Mouse (Mus musculus): ENCODE data around the gene Pqlc2. TPM values are rescaled to one million over a fixed set of nuclear protein-coding genes. Genes with fewer than 3 reads are reported as not detected.
A peak's percentile ranks its signal among the peaks of the same experiment; 100 is the strongest.

The Pqlc2 gene
- total RNA-seq, 2 experiments from 2014 or later, result 11.1 to 13.4 TPM

DNA sequence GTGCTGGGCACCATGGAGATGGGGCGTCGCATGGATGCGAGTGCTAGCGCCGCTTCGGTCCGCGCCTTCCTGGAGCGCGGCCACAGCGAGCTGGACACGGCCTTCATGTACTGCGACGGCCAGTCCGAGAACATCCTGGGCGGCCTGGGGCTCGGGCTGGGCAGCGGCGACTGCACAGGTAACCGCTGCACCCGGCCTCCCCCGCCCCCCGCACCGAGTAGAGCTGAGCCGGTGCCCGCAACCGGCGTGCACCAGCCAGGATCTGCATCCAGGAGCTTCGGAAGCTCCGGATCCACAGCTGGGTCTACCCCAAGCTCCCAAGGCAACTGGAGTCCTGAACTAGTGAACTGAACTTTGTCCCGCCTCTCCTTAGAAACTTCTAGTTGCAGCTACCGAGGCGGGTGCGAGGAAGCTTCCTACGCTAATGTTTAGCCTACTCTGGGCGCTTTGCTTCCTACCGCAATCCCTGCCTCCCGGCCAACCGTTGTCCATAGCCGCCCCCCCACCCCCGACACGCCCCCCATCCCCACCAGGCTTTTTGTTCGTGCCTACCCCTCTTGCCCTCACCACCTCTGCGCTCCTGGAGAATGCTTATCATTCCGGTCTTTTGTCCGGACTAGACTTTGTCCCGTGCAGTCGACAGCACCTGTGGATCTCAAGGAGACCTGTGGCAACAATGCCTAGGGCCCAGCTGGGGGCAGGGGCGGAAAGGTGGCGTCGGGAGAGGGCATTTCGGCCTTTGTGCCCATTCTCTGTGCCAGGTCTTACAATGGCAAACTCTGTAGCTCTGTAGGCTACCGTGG, 592 bp upstream of the Pqlc2 start:
- intact Hi-C loops (cut with DNase I), result loop anchor here (2.0 kb wide), 1 partner anchor 42 kb away; the partner anchor contains the start of genes Emc1, Mrto4 and Ubr4
- no peak for DNase-seq (ENCODE audit: low spot score in 2 of 2)

DNA sequence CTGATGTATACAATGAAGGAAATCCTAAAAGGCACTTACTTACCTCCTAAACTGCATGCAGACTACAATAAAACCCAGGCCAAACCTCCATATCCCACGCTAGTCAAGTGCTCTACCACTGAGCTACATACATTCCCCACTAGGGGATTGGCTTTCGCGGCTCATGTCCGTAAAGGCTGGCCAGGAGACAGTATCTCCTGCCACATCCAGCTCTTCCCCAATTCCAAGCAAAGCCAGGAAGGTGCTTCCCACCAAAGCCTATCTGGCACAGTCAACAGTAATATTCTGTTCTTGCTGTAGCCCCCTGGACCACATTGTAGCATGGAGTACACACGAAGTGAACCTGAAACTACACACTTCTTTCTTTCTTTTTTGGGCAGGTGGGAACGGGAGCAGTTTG, 857 bp downstream of the Pqlc2 start:
- intact Hi-C loops (cut with DNase I), result loop anchor here (2.0 kb wide), 1 partner anchor 43 kb away; the partner anchor contains the start of genes Emc1, Mrto4 and Ubr4
- no peak for DNase-seq (ENCODE audit: low spot score in 2 of 2)

- DNase-seq (ENCODE audit: low spot score in 2 of 2), result no peak
- intact Hi-C loops (cut with DNase I), result no loop called here
Observed at GRCm38 (mm10) chr4:139307916-139308315, 2.6 kb downstream of the Pqlc2 start.

DNA sequence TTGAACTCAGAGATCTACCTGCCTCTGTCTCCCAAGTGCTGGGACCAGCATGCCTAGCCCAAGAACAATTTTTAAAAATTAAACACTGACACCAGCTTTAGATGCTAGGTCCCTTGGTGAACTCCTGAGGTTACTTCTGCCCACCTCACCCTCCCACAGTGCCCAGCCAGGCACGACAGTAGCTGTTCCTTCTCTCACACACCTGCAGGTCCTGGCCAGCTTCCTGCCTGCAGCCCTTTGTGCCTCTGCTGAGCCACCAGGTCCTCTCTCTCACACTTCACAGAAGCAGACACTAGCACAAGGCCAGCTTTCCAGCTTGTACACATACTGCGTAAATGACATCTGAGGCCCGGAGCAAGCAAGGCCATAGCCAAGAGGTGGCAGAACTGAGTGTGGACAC, 5.0 kb downstream of the Pqlc2 start:
- intact Hi-C loops (cut with DNase I), result no loop called here
- DNase-seq (ENCODE audit: low spot score in 2 of 2), result no peak

DNA sequence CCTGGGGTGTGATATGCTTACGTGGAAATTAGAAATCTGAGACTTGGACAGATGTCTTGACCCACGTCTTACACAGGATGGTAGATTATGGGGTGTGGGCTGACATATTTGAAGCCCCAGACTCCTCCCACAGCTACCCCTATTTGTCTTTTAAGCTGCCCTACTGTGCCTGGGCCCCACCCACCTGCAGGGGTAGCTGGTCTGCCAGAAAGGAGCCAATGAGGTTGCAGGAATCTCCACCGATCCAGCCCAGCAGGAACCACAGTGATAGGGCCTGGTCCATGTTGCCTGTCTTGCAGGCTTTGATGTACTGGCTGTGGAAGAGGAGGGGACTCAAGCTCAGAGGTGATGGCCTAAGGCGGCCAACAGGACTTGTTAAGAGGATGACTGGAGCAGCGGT, 8.3 kb downstream of the Pqlc2 start:
- no peak for DNase-seq (ENCODE audit: low spot score in 2 of 2)

GRCm38 (mm10) chr4:139301780-139302179, 8.7 kb downstream of the Pqlc2 start:
- intact Hi-C loops (cut with DNase I), result no loop called here
- no peak for DNase-seq (ENCODE audit: low spot score in 2 of 2)

More for the DNA sequence above, 8.3 kb downstream of the Pqlc2 start:
- intact Hi-C loops (cut with DNase I), result no loop called here

DNA sequence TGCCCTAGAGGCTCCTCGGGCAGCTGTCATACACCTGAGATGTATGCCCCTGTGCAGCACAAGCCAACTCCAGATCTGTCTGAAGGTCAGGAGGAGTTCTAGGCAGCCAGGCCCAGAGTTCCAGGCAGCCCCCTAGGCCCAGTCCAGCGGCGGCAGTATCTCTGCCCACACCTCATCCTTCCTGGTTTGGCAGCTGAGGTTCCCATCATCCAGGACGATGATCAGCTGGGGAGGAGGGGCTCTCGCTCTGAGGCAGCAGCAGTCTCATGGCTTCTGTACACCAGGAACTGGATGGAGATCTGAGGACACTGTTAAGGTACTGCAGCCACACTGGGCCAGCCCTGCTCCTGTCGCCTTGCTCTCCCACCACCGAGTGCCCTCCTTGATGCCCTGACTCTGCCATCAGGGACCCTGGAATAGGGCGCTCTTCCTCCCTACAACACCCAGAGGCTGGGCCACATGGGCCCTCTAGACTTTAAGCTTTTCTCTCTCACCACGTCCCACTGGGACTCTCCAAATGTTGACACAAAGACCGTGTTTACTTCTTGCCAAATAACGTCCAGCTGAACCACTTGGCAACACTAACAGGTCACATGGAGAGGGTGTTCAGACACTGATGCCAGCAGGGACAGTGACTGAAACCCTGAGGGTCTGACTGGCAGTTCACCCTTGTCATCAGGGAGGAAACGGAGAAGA, 11.7 kb downstream of the Pqlc2 start:
- intact Hi-C loops (cut with DNase I), result no loop called here
- no peak for DNase-seq (ENCODE audit: low spot score in 2 of 2)

DNA sequence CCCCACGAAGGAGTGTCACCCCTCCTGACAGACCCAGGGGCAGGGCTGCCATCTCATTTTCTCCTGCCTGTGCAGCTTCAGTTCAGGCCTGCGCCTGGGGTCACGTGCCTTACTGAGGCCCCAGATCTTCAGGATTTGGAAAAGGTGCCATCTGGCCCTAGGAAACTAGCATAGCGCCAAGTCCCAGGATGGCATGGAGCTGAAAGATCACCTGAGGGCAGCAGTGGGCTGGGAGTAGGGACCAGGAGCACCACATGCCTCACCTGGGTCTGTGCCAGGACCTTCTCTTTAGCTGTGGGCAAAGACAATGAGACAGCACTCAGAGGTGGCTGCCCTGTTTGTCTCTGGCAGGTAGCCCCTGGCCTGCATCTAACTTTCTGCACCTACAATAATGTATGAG, 12.9 kb downstream of the Pqlc2 start:
- DNase-seq (ENCODE audit: low spot score in 2 of 2), result no peak
- intact Hi-C loops (cut with DNase I), result no loop called here

DNA sequence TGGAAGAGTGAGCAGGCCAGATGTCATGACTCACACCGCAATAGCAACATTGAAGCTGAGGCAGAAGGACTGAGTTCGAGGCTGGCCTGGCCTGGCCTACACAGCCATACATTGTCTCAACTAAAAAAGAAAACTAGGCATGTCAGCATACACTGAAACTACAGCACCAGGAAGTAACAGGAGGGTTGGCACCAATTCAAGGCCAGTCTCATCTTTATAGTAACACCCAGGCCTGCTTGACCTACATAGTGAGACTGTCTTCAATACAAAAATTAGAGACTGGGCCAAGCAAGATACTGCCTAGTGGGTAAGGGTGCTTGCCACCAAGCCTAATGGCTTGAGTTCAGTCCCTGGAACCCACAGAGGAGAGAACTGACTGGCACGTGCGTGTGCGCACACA, 18.5 kb downstream of the Pqlc2 start:
- intact Hi-C loops (cut with DNase I), result no loop called here
- no peak for DNase-seq (ENCODE audit: low spot score in 2 of 2)

DNA sequence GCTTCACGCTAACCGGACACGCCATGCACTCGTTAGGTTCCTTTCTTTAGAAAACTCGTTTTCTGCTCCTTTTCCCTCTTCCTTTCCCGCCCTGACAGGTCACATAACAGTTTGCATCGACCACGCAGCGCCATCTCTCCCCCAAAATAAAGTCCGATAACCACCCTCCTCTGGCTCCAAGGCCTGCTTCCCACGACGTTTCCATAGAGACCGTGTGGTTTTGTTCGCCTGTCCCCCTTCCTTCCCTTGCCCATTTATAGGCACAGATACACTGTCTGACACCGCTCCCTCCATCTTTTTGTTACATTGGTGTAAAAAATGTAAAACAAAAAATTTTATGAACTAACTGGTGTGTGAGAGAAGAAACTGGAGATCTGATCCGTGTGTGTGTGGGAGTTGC, 19.4 kb downstream of the Pqlc2 start:
- intact Hi-C loops (cut with DNase I), result no loop called here
- DNase-seq (ENCODE audit: low spot score in 2 of 2), result peak in 1 of 2 experiments; percentile 41

- intact Hi-C loops (cut with DNase I), result no loop called here
- DNase-seq (ENCODE audit: low spot score in 2 of 2), result peak; percentile 52 to 64
Observed at GRCm38 (mm10) chr4:139289017-139289416, 21.5 kb downstream of the Pqlc2 start.

GRCm38 (mm10) chr4:139287122-139287863, 23.2 kb downstream of the Pqlc2 start:
- intact Hi-C loops (cut with DNase I), result loop anchor here (1.0 kb wide), 1 partner anchor 201 kb away; no protein-coding TSS in a partner anchor
- peak; percentile 86 to 88 for DNase-seq (ENCODE audit: low spot score in 2 of 2)

DNA sequence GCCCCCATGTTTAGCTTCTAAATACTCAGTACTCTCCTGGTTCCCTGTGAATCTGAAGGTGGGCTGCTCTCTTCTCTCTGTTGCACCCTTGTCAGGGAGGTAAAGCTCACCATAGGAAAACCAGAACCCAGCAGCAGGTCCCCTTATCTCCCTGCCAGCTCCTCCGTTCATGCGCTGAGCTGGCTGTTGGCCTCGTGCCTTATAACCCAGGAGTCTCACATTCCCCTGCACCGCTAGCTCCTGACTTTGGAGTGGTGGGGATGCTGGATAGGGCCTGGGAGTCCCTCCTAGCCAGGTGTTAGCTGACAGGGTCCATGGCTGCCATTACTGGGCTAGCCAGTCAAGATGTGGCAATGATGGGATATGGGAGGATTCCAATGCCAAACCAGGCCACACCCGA, 24.3 kb downstream of the Pqlc2 start:
- DNase-seq (ENCODE audit: low spot score in 2 of 2), result no peak
- intact Hi-C loops (cut with DNase I), result no loop called here

DNA sequence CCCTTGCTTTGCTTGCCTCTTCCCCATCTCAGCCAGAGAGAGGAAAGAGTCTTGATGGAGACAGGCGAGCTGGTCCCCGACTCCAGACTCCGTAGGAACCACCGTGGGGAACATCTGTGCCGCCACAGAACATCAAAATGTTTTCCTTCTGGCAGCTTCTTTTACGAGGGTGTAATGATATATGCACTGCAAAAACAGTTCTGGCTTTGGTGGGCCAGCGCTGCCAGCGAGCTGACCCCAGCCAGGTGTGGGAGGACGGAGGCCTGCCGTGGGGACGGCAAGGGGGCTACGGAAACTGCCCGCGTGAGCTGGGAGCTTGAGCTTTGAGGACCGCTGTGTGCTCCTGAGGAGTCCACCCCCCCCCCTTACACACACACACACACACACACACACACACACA, 25.6 kb downstream of the Pqlc2 start:
- intact Hi-C loops (cut with DNase I), result no loop called here
- DNase-seq (ENCODE audit: low spot score in 2 of 2), result no peak

DNA sequence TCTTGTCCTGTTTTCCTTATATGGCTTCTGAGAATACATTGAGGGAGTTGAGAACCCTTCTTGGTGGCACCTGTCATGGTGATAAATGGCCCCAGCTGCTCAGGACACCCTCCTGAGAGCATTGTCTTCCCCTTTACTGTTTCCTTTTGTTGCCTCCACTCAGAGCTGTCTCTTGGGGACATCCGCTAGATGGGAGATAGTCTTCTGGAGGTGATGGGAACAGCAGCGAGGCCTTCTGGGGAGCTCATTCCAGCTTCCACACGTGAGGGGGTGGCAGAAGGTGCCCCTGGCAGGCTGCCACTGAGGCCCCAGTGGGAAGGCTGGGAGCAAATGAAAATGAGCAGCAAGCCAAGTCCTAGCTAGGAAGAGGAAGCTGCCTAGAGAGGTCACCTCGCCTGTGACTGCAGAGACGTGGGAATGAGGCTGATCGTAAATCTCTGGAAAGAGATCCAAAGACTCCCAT, 27.5 kb downstream of the Pqlc2 start:
- intact Hi-C loops (cut with DNase I), result no loop called here
- DNase-seq (ENCODE audit: low spot score in 2 of 2), result no peak

DNA sequence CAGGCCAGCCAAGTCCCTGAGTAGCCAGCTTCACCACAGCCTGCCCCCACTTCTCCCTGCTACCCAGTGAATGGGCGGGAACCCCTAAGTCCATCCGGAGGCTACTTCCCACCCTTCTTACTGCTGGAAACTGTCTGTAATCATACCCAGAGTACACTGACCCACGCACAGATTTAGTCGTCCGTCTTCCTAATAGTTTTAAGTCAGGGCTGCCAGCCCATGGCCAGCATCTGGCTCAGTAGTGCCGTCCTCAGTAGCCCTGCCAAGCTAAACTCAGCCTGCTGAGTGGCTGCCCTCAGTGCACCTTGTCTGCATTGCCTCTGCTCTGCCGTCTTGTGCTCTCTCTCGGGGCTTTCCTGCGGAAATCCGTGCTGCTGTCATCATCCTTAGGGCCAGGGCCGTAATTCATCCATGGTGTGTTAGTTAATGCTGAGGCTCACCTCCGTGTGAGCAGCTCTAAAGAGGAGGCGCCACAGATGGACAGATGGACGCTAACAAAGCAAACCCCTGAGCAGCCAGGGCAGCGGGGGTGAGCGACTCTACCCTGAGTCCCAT, 28.6 kb downstream of the Pqlc2 start:
- DNase-seq (ENCODE audit: low spot score in 2 of 2), result no peak
- intact Hi-C loops (cut with DNase I), result no loop called here

- DNase-seq (ENCODE audit: low spot score in 2 of 2), result no peak
- intact Hi-C loops (cut with DNase I), result no loop called here
Observed at GRCm38 (mm10) chr4:139280530-139280929, 30.0 kb downstream of the Pqlc2 start.

DNA sequence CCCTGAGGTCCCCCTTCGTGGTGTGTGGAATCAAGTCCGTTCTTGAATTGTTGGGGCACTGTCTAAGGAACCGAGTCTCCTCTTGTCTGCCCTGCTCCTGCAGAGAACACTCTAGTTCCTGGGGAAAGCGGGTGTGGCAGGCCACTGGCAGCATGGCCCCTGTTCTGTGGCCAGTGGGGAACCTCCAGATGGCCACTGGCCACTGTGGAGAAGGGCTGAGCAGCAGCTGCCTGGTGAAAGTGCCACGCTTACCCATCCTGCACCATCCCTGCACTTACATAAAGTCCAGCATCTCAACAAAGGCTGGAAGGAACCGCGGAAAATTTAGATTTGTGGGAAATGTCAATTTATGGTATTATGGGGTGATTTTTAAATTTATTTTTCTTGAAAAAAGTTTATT, 34.1 kb downstream of the Pqlc2 start:
- intact Hi-C loops (cut with DNase I), result no loop called here

DNA sequence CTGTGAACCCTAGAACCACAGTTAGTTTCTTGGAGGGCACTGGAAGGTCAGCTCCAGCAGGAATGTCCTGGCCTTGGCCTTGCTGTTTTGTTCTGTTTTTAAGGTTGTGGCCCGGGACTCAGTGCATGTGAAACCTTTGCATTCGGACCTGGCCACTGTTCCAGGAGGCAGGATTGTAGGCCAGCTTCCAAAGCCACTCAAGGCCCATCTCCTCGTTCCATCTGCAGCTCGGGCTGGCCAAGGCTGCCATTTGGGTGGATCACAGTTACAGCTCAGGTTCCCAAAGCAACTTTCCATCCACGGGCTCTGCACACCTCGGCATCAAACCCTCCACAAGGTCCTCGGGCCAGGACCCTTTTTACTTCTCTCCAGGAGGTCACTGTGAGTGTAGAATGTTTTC, 35.9 kb downstream of the Pqlc2 start:
- no peak for DNase-seq (ENCODE audit: low spot score in 2 of 2)
- intact Hi-C loops (cut with DNase I), result no loop called here

More for the DNA sequence above, 34.1 kb downstream of the Pqlc2 start:
- DNase-seq (ENCODE audit: low spot score in 2 of 2), result no peak

Data from left cerebral cortex, postnatal 36 days (tissue).